Mouse (Mus musculus) kidney, postnatal 14 days (tissue): Measurements from ENCODE around the gene Myo16.

Source experiments
- DNase-seq: peaks from one replicate; pipeline ENCODE4 v3.0.0; 2022; ENCODE audit warnings: mixed read lengths

Gene Myo16

DNA sequence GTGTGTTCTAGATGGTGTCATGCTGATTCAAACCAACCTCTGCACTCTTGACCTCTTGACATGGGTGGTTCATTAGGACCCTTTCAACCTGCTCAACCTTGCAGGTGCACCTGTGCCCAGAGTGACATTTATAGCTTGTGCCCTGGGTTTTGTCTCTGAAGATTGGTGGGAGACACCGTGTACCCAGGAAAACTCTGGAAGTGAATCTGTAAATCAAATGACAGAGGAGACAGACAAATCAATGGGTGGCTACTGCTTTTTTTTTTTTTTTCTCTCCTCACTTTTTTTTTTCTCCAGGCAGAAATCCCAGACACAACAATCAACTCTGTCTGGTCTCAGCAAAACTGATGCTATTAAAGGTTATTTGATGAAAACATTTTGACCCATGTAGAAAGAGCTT, 329.2 kb downstream of the Myo16 start:
- DNase-seq, result no peak

GRCm38 (mm10) chr8:10483841-10484240, 330.1 kb downstream of the Myo16 start:
- no peak for DNase-seq

GRCm38 (mm10) chr8:10489738-10490419, 336.2 kb downstream of the Myo16 start:
- DNase-seq, result no peak

GRCm38 (mm10) chr8:10490420-10490784, 336.7 kb downstream of the Myo16 start:
- no peak for DNase-seq

- DNase-seq, result no peak
Measured at GRCm38 (mm10) chr8:10490874-10491273, 337.2 kb downstream of the Myo16 start.

- DNase-seq, result no peak
Measured at GRCm38 (mm10) chr8:10499846-10500245, 346.1 kb downstream of the Myo16 start.

GRCm38 (mm10) chr8:10500465-10500864, 346.8 kb downstream of the Myo16 start:
- DNase-seq, result no peak

GRCm38 (mm10) chr8:10501750-10502149, 348.0 kb downstream of the Myo16 start:
- DNase-seq, result no peak

- no peak for DNase-seq
Measured at GRCm38 (mm10) chr8:10512105-10512504, 358.4 kb downstream of the Myo16 start.

DNA sequence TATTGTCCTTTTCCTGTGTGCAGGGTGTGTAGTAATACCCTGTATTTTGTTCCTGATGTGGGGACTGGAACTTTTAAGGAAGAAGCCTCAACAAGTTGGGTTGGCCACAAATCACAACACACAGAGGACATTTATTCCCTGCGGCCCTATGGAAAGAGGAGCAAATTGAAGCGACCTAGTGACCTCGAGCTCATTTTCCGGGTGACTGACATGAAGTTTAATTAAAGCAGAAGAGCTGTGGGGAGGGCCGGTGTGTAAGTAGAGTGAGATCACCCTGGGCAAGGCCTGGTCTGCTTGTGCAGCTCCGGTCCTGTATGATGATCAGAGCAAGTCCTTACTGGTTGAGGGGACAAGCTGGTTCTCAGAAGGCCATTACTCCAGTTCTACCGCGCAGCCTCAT, 363.7 kb downstream of the Myo16 start:
- DNase-seq, result no peak

GRCm38 (mm10) chr8:10519276-10519675, 365.6 kb downstream of the Myo16 start:
- DNase-seq, result no peak

- no peak for DNase-seq
Measured at GRCm38 (mm10) chr8:10521463-10521862, 367.8 kb downstream of the Myo16 start.

- no peak for DNase-seq
Measured at GRCm38 (mm10) chr8:10525686-10526085, 372.0 kb downstream of the Myo16 start.

- no peak for DNase-seq
Measured at GRCm38 (mm10) chr8:10526616-10527015, 372.9 kb downstream of the Myo16 start.

- DNase-seq, result no peak
Measured at GRCm38 (mm10) chr8:10534619-10535286, 381.0 kb downstream of the Myo16 start.

DNA sequence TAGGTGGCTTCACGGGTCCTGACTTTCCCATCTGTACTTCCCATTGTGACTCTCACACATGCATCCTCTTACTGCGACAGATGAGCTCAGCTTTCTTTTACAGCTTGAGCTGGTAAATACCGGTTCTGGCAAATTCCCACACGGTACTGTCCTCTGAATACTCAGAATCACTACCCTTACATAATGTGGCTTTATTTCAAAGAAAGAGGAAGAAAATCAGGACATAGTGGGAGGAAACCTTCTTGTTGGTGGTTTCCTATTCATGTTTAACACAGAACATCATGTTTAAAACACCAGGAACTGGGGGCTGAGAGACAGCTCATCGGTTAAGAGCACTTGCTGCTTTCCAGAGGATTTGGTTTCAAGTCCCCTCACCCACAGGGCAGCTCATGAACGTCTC, 384.6 kb downstream of the Myo16 start:
- no peak for DNase-seq

- DNase-seq, result no peak
Measured at GRCm38 (mm10) chr8:10539665-10540064, 386.0 kb downstream of the Myo16 start.

DNA sequence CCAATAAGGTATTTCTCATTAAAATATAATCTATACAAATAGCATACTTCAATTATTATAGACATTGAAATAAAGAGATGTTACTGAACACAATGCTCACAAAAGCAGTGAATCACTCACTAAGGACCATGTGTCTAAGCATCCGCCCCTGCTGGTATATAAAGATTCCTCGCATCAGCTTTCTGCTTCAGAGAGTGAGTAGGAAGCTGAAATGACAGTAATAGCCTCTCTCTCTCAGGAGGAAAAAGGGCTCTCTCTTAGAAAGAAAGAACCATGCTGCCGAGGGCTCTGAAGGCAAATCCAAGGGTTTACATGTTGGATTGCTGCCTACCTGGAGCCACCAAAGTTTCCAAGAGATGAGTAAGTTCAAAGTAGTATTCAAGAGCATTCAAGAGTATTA, 392.2 kb downstream of the Myo16 start:
- DNase-seq, result no peak

DNA sequence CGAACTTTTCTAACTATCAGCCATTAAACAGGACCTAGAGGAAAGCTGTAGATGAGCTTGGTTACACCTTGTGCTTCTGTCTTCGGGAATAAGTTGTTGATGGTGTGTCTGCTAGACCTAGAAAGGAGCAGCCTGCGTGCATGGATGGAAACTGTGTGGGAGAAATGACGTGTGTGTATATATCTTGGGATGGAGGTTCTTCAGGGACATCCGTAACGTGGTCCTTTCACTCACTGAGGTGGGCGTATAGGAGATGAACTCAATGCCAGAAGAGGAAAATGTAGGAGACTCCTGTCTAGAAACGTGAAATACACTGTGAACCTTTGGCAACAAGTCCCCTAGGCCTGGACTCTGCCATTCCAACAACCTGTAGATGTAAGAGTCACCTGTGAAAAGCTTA, 392.8 kb downstream of the Myo16 start:
- DNase-seq, result no peak

DNA sequence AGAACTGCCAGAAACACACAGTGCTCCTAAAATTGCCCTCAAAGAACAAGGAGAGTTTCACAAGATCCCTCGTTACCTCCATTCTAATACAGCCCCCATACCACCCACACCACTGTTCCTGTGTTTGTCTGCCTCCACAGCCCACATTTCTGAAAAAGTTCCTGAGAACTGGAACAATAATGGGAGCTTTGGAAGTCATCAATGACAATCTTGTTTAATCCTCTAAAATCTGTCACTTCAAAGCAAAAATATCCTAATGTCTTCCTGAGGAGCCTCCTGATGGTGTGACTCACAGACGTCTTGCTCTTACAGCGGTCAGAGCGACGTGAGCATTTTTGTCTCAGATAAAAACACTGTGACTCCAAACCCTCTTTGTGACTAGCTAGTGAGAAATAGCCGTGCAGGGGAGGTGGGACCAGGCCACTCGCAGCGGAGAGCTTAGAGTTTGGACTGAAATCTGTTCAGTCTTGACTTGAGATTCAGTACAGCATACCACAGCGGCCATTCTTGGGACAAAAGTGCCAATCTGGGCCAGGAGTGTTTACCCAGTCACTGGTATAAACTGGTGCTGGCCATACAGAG, 394.4 kb downstream of the Myo16 start:
- no peak for DNase-seq

DNA sequence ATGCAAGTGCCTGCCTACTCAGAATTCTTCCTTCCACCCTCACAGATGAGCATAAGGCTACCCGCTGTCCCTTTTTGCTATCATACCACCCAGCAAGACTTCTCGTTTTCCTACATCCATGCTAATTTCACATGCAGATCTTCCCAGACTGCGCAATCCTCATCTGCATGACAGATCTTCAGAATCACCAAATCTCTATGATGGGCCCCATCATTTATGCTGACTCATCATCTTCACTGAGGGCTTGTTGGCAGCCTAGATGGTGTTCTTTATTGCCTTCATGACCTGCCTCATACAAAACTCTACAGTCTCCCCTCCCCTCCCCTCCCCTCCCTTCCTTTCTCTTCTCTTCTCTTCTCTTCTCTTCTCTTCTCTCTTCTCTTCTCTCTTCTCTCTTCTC, 395.7 kb downstream of the Myo16 start:
- DNase-seq, result no peak

GRCm38 (mm10) chr8:10557961-10558360, 404.2 kb downstream of the Myo16 start:
- DNase-seq, result no peak

- no peak for DNase-seq
Measured at GRCm38 (mm10) chr8:10559479-10559878, 405.8 kb downstream of the Myo16 start.

- DNase-seq, result no peak
Measured at GRCm38 (mm10) chr8:10561616-10562015, 407.9 kb downstream of the Myo16 start.
